Mouse (Mus musculus) CD4-positive, CD25-positive, alpha-beta regulatory T cell, adult 4 months (primary cell): Measurements from ENCODE around the gene Bcl2l12. TPM values are rescaled to one million over a fixed set of nuclear protein-coding genes. Genes with fewer than 3 reads are reported as not detected.

ENCODE experiments used
- ATAC-seq: one replicate; pipeline ENCODE4 v1.8.0; 2017
- polyA plus RNA-seq, 2 experiments: library from polyadenylated mRNA; unstranded; fragments of 100-300 nt; shearing (Covaris generic); gene quantifications; one replicate each; pipeline ENCODE4 v1.2.1; 2017

Gene Bcl2l12
- polyA plus RNA-seq, 2 experiments from 2014 or later = 23.6 to 30.1 TPM

DNA sequence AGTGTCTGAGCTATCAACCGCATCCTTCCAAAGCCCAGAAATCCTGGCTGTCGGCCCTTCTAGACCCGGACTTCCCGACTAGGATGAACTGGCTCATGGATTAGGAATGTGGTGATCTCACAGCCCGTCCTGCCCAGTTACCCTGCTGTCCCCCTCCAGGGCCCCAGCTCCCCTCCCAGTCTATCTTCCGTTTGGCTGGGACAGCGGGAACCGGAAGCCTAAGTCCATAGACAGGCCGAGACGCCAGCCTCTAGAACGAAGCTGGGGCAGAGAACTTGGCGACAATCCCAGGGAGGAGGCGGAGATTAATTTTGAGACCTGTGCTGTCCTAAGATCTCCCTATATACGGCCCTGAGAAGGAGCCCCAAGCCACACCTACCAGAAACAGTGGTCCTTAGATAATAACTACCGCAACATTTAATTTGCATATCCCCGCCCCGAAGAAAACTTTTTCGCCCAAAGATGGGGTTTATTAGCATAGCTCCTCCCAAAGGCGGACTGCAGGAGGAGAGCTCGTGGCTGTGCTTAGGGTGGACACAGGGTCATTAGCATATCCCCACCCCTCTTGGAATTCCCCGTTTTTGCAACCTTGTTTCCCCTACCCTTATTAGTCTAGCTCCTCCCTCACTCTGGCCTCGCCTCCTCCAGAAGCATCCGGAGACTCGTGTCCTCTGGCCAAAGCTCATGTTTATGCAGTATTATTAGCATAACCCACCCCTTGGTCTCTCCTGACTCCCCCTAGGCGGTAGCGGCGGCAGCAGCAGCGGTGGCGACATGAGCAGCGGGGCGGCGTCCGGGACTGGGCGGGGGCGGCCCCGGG is 18.9 kb upstream of the Bcl2l12 start, which contains the start of gene Rras:
Gene Rras, plus strand, starts transcription at position 720 of the 820 bp plus-strand sequence.
- ATAC-seq = peak; percentile 86

DNA sequence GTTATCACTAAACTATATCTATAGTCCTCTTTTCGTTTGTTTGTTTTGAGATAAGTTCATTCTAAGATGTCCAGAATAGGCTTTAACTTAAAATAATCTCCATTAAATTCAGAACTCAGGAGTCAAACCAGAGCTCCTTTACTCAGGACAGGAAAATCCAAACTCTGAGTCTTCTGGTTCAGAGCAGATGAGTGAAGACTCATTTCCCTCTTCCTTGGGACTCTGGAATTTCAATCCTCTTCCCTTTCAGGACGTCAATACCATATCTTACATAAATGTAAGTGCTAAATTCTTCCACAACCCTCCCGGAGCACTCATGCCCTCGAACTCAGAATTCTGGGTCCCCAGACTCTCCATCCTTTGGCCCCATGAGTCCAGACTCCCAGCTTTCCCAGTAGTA is 18.2 kb upstream of the Bcl2l12 start:
- ATAC-seq = no peak

DNA sequence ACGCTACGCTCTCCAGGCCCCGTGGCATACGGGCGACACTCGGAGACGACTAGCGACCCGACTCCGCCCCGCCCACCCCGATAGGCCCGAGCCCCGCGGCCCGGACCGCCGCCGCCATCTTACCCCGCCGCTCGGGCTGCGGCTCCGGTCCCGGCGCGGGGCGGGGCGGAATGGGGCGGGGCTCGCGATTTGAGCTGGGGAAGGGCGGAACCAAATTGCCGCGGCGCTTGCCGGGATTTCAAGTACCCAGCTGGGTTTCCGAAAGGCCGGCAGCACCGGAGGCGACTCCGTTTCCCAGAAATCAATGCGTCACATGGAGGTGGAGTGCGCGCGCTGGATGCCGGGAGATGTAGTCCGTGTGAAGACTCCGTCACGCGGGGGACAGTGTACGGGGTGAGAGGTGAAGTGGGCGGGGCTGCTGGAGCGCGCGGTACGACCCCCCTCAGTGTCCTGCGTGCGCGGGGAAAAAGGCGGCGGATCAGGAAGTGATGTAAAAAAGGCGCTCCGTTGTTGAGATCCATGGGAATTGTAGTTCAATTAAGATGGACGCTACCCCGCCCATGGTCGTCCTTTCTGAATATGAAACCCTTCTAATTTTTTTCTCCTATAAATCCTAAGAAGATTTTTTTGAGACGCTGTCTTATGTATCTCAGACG is 17.6 kb upstream of the Bcl2l12 start, which contains the start of gene Scaf1:
Gene Scaf1, minus strand, starts transcription at position 407 of the 656 bp plus-strand sequence.
- peak; percentile 76 for ATAC-seq

GRCm38 (mm10) chr7:45015344-45015956 is 16.9 kb upstream of the Bcl2l12 start:
- ATAC-seq = no peak

GRCm38 (mm10) chr7:45014096-45014451 is 15.6 kb upstream of the Bcl2l12 start:
- no peak for ATAC-seq

GRCm38 (mm10) chr7:45013366-45014095 is 15.0 kb upstream of the Bcl2l12 start:
- ATAC-seq = no peak

GRCm38 (mm10) chr7:45012824-45013223 is 14.3 kb upstream of the Bcl2l12 start:
- ATAC-seq = no peak

- no peak for ATAC-seq
Observed at GRCm38 (mm10) chr7:45012011-45012410, 13.5 kb upstream of the Bcl2l12 start.

- ATAC-seq = no peak
Observed at GRCm38 (mm10) chr7:45008411-45008810, 9.9 kb upstream of the Bcl2l12 start.

DNA sequence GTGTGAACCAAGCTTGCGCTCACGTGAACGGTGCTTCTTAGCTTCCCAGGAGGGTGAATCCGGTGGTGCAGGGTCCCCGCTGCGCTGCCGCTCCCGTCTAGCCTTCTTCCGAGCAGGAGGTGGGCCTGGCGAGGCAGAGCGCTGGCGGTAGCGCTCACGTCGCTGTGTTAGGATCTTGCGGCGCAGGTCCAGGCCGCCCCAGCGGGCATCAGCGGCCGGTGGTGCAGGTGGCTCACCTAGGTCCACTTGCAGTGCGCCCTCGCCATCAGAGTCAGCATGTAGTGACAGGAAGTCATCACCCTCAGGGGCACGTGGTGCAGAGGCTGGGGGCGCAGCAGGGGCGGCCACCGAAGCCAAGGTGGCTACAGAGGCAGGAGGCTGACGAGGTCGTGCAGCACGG is 9.3 kb upstream of the Bcl2l12 start:
- ATAC-seq = no peak

DNA sequence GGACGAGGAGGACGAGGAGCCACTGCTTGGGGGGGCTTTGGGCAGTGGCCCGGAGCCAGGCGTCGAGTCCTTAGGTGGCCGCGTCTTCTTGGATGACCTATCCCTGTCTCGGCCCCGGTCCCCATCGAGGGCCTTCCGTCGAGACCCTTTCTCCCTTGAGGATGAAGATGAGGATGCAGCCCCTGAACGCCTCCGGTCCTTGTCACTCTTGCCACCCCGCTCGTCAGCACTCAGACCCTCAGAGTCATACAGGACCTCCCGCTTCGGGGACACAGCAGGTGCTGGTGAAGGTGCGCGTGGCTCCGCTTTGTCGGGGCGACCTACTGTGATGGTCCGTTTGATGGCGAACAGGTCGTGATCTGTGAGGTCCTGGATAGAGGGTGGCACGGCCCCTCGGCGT is 8.6 kb upstream of the Bcl2l12 start:
- no peak for ATAC-seq

DNA sequence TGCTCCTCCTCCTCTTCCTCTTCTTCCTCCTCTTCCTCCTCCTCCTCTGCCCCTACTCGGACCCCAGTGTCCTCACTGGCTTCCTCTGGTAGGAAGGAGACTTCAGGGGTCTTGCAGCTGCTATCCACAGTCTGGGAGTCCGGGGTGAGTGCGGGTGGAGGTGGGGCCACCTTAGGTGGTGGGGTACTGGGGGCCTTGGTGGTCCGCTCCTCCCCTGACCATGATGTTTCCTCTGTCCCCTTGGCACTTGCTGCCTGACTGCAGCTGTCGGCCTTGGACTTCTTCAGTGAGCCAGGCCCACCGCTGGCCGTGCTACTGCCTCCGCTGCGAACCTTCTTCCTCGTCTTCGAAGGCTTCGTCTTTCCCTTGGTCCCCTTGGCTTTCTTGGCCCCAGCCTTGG is 8.0 kb upstream of the Bcl2l12 start:
- ATAC-seq = no peak

GRCm38 (mm10) chr7:45005321-45005992 is 6.9 kb upstream of the Bcl2l12 start:
- ATAC-seq = no peak

DNA sequence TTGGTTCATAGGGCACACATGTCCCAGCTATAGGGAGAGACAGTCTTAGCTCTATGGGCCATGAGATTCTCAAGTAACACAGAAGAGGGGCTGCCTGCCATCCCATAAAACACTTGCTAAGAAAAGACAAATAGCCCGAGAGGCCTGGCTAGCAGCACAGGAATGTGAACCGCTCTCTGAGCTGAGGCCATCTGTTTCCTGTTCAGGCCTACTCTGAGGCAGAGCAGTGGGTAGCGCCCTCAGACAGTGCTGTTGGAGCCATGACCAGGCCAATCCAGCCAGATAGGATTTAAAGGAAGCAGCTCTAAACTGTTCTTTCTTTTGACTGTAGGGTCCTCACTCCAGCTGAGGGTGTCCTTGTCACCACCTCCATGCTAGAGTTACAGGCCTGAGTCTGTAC is 6.0 kb upstream of the Bcl2l12 start:
- ATAC-seq = no peak

DNA sequence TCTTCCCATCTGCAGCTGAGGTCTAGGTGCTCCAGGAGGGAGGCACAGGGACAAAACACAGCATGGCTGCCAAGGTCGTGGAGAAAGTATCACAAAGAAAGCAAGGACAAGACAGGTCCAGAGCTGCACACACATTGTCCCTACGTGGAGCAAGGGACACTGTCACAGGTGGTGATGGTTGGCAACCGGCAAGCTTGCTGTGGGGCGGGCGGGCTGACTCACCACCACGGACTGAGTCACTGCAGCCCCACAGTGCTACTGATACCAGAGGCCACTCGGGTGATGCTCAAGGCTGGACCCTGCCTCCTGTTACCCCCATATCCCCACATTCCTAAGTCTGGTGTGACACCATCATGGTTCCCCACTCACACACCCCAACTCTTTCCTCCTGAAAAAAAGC is 3.9 kb upstream of the Bcl2l12 start:
- ATAC-seq = no peak

- no peak for ATAC-seq
Observed at GRCm38 (mm10) chr7:45000539-45001114, 2.1 kb upstream of the Bcl2l12 start.

DNA sequence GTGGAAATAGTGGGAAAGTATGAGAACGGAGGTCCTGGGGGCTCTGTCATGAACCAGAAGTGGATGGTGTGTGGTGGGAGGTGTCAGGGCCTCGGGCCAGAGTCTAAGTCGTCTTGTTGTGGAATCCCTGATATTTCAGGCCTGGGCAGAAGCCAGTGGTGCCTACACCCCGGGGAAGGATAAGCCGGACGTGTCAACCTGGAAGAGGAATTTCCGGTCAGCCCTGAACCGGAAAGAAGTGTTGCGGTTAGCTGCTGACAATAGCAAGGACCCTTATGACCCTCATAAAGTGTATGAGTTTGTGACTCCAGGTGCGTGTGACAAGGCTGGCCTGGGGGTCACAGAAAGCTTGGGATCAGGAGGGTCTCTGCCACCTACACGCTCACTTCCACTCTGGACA is 1.2 kb upstream of the Bcl2l12 start:
- no peak for ATAC-seq

- no peak for ATAC-seq
Observed at GRCm38 (mm10) chr7:44997940-44998428, 528 bp downstream of the Bcl2l12 start.

DNA sequence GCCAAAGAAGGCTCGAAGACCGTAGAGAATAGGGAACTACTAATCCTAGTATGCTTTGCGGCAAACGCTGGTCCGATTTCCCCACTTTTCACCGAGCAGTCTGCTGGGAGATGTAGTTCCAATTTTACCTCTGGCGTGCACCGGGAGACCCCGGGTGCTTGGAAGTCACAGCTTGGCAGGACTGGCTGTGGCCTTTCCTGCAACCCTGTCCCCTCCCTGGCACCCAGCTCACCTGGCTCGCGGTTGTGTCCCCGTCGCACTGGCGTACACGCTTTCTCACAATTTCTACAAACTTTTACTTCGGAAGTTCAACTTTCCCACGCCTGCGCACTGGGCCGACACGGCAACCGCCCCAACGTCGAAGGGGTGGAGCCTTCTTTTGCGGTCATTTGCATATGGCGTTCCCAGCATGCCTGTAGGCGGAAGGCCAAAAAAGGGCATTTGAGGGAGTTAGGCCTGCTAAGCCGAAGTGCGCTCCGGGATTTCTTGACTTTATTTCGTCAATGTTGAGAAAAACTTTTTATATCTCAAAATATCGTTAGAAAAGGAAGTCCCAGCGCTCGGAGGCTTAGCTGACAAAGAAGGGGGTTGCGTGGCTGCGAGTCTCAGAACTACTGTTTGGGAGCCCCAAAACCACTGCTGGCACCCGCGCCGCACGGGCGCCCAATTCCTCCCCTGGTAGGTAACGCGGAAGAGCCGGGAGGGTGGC is 1.1 kb downstream of the Bcl2l12 start, which contains the start of gene Irf3:
Gene Irf3, plus strand, starts transcription at position 418 of the 709 bp plus-strand sequence.
- peak; percentile 95 for ATAC-seq

- ATAC-seq = no peak
Observed at GRCm38 (mm10) chr7:44996672-44997071, 1.8 kb downstream of the Bcl2l12 start.
